Mouse (Mus musculus): Measurements from ENCODE around the gene Col23a1. TPM values are rescaled to one million over a fixed set of nuclear protein-coding genes. Genes with fewer than 3 reads are reported as not detected.

Gene Col23a1
- total RNA-seq, 4 experiments from 2014 or later, result 2.3 to 14.3 (median 6.9) TPM

GRCm38 (mm10) chr11:51431968-51432367, 142.2 kb downstream of the Col23a1 start:
- DNase-seq, result no peak

GRCm38 (mm10) chr11:51442006-51442405, 152.3 kb downstream of the Col23a1 start:
- DNase-seq, result no peak

GRCm38 (mm10) chr11:51442599-51442998, 152.9 kb downstream of the Col23a1 start:
- DNase-seq, result no peak

GRCm38 (mm10) chr11:51443818-51444217, 154.1 kb downstream of the Col23a1 start:
- DNase-seq, result no peak

GRCm38 (mm10) chr11:51444649-51445048, 154.9 kb downstream of the Col23a1 start:
- no peak for DNase-seq

GRCm38 (mm10) chr11:51446711-51447425, 157.1 kb downstream of the Col23a1 start:
- DNase-seq, result peak; percentile 30

GRCm38 (mm10) chr11:51448256-51448655, 158.5 kb downstream of the Col23a1 start:
- DNase-seq, result no peak

- DNase-seq, result no peak
These were observed 159.0 kb downstream of the Col23a1 start for GRCm38 (mm10) chr11:51448680-51449079.

- no peak for DNase-seq
These were observed 160.2 kb downstream of the Col23a1 start for GRCm38 (mm10) chr11:51449881-51450280.

GRCm38 (mm10) chr11:51451281-51451680, 161.6 kb downstream of the Col23a1 start:
- DNase-seq, result no peak

GRCm38 (mm10) chr11:51451925-51452324, 162.2 kb downstream of the Col23a1 start:
- no peak for DNase-seq

GRCm38 (mm10) chr11:51453742-51454141, 164.0 kb downstream of the Col23a1 start:
- peak; percentile 30 for DNase-seq

- DNase-seq, result no peak
These were observed 165.8 kb downstream of the Col23a1 start for GRCm38 (mm10) chr11:51455501-51455900.

GRCm38 (mm10) chr11:51457624-51458023, 167.9 kb downstream of the Col23a1 start:
- DNase-seq, result no peak

- no peak for DNase-seq
These were observed 168.9 kb downstream of the Col23a1 start for GRCm38 (mm10) chr11:51458649-51459048.

- no peak for DNase-seq
These were observed 169.9 kb downstream of the Col23a1 start for GRCm38 (mm10) chr11:51459569-51460043.

- DNase-seq, result no peak
These were observed 179.0 kb downstream of the Col23a1 start for GRCm38 (mm10) chr11:51468737-51469136.

GRCm38 (mm10) chr11:51469341-51469831, 179.7 kb downstream of the Col23a1 start:
- no peak for DNase-seq

- no peak for DNase-seq
These were observed 180.8 kb downstream of the Col23a1 start for GRCm38 (mm10) chr11:51470383-51471144.

GRCm38 (mm10) chr11:51473686-51474085, 184.0 kb downstream of the Col23a1 start:
- no peak for DNase-seq

GRCm38 (mm10) chr11:51476543-51476942, 186.8 kb downstream of the Col23a1 start:
- no peak for DNase-seq

- no peak for DNase-seq
These were observed 187.9 kb downstream of the Col23a1 start for GRCm38 (mm10) chr11:51477571-51477970.

- DNase-seq, result no peak
These were observed 192.5 kb downstream of the Col23a1 start for GRCm38 (mm10) chr11:51482251-51482650.

All from adrenal gland, adult 8-10 months (tissue).